ENCODE assay signal across 10 mouse cellular contexts in the genomic region with DNA sequence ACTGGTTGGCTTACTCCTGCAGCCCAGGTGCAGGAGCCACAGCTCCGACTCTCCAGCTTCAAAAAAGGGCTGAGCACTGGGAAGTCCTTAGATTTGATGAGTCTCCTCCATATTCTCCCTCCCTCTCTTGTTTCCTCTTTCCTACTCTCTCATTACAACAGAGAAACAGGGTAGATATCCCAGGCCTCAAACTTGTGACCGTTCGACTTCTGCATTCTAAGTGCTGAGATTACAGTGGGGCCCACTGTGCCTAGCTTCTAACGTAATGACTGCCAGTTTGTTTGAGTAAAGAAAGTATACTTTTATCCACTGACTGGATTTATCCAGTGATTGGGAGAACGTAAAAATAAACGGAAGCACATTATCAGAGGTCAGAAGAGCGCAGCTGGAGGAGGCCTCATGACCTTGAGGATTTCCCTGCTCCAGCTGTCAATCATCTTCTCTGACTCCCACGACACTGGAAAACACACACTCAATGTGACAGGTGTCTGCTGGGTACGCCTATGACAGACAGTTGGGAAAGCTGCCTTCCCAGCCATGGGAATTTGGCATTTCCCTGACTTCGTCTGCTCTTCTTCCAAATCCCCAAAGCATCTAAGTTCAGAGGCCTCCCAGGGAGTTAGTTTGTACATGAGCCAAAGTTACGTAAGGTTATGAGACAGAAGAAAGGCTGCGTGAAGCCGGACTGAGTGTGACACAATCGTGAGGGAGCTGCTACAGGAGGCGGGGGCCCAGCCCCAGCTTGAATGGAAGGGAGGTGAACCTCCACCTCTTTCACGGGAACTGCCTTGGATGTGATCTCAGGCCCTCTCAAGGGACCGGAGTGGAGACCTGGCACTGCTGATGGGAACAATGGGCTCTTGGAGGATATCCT. TPM values are rescaled to one million over a fixed set of nuclear protein-coding genes. Genes with fewer than 3 reads are reported as not detected.
A peak's percentile ranks its signal among the peaks of the same experiment; 100 is the strongest.
DNase-seq lines count a peak whose midpoint lies in the region; ATAC-seq and TF ChIP-seq lines count a peak whose summit lies in the region.
"Had no signal": no experiment of that assay in that cellular context is flagged by ENCODE, and none has a peak within 500 bp of the region (broad histone marks: within the 10 kb centered on the region; RNA-seq: fewer than 3 reads in every experiment).

No protein-coding gene starts in this region.

- no peak for TF ChIP-seq CTCF in hindbrain, postnatal 0 days (IDR thresholded peaks at IDR 0.05; ENCODE audit: low read depth)
- no peak for TF ChIP-seq CTCF in intestine, postnatal 0 days (IDR thresholded peaks at IDR 0.05; ENCODE audit: low read depth)

- H3K9me3 ChIP-seq in hindbrain, postnatal 0 days (ENCODE audit: low read length): no peaks in the 10 kb centered on the region
- no peaks in the 10 kb centered on the region for H3K9me3 ChIP-seq in hindbrain, embryonic 11.5 days (ENCODE audit: control insufficient read depth, low read length)
- H3K9me3 ChIP-seq in intestine, postnatal 0 days (ENCODE audit: control insufficient read depth): peaks cover under 1% of the 10 kb centered on the region; the same call in 1 of the 2 replicates
- no peaks in the 10 kb centered on the region for H3K9me3 ChIP-seq in midbrain, embryonic 16.5 days (replicated peaks; ENCODE audit: control insufficient read depth, low read length, poor library complexity, severe bottlenecking)

- no peaks in the 10 kb centered on the region for H3K27me3 ChIP-seq in hindbrain, postnatal 0 days (ENCODE audit: insufficient read depth, low read length)
- H3K27me3 ChIP-seq in hindbrain, embryonic 11.5 days (ENCODE audit: control insufficient read depth, insufficient read depth, low read length): no peaks in the 10 kb centered on the region
- no peaks in the 10 kb centered on the region for H3K27me3 ChIP-seq in intestine, postnatal 0 days (replicated peaks; ENCODE audit: control insufficient read depth, insufficient read depth, low read length)
- H3K27me3 ChIP-seq in midbrain, embryonic 16.5 days (ENCODE audit: control insufficient read depth, insufficient read depth, low read depth, low read length): no peaks in the 10 kb centered on the region
- H3K27me3 ChIP-seq: hindbrain, embryonic 15.5 days had no signal

- WGBS in hindbrain, postnatal 0 days: 55% methylated on average over 17 of the region's 17 CpGs
- WGBS in hindbrain, embryonic 11.5 days: 75% methylated on average over 17 of the region's 17 CpGs
- WGBS in intestine, postnatal 0 days: 30% methylated on average over 17 of the region's 17 CpGs
- 62% methylated on average over 17 of the region's 17 CpGs for whole genome bisulfite sequencing in midbrain, embryonic 16.5 days

- no peak overlapping the region for H3K9ac ChIP-seq in hindbrain, postnatal 0 days (replicated peaks; ENCODE audit: low read length)
- H3K9ac ChIP-seq in hindbrain, embryonic 11.5 days (ENCODE audit: low read depth, low read length): no peak overlapping the region
- no peak overlapping the region for H3K9ac ChIP-seq in intestine, postnatal 0 days (ENCODE audit: low read depth, low read length)
- no peak overlapping the region for H3K9ac ChIP-seq in midbrain, embryonic 16.5 days (ENCODE audit: low read depth, low read length)
- H3K9ac ChIP-seq: hindbrain, embryonic 15.5 days had no signal

- H3K36me3 ChIP-seq in hindbrain, postnatal 0 days (ENCODE audit: insufficient read depth, low read length): no peaks in the 10 kb centered on the region
- H3K36me3 ChIP-seq in hindbrain, embryonic 11.5 days (ENCODE audit: control insufficient read depth, insufficient read depth, low read length): no peaks in the 10 kb centered on the region
- no peaks in the 10 kb centered on the region for H3K36me3 ChIP-seq in intestine, postnatal 0 days (ENCODE audit: control insufficient read depth, insufficient read depth)
- no peaks in the 10 kb centered on the region for H3K36me3 ChIP-seq in midbrain, embryonic 16.5 days (ENCODE audit: control insufficient read depth, insufficient read depth, low read length)
- H3K36me3 ChIP-seq: hindbrain, embryonic 15.5 days had no signal

- no peak overlapping the region for H3K4me3 ChIP-seq in hindbrain, postnatal 0 days (ENCODE audit: low read length)
- H3K4me3 ChIP-seq in hindbrain, embryonic 11.5 days (ENCODE audit: low read depth, low read length): no peak overlapping the region
- H3K4me3 ChIP-seq in intestine, postnatal 0 days (ENCODE audit: low read depth, low read length): no peak overlapping the region
- no peak overlapping the region for H3K4me3 ChIP-seq in midbrain, embryonic 16.5 days (ENCODE audit: low read depth, low read length)
- H3K4me3 ChIP-seq: hindbrain, embryonic 15.5 days; myocyte had no signal

- DNase-seq in hindbrain, postnatal 0 days (ENCODE audit: low spot score): peak; percentile 20
- DNase-seq in hindbrain, embryonic 11.5 days (ENCODE audit: low spot score): no peak
- peak; percentile 13 for DNase-seq in adrenal gland, postnatal 25 days
- no peak for DNase-seq in right cerebral cortex, postnatal 25 days
- DNase-seq in right cerebral cortex, postnatal 10 days (ENCODE audit: low spot score in 2 of 2): no peak

- ATAC-seq in hindbrain, postnatal 0 days: no peak
- no peak for ATAC-seq in hindbrain, embryonic 11.5 days (ENCODE audit: low FRiP score)
- ATAC-seq in intestine, postnatal 0 days: peak; percentile 47; the same call in 1 of the 2 replicates
- 0 out of 2 replicates have a peak, but pooled peaks have one; percentile 26 for ATAC-seq in neutrophil, adult 5-6 weeks (ENCODE audit: extremely low read depth, insufficient number of reproducible peaks, low FRiP score, poor library complexity, severe bottlenecking)
- no peak for ATAC-seq in midbrain, embryonic 16.5 days

- H3K27ac ChIP-seq in hindbrain, postnatal 0 days: no peak overlapping the region
- H3K27ac ChIP-seq in hindbrain, embryonic 11.5 days (ENCODE audit: low read depth, low read length): no peak overlapping the region
- no peak overlapping the region for H3K27ac ChIP-seq in intestine, postnatal 0 days (ENCODE audit: low read depth, low read length)
- H3K27ac ChIP-seq in midbrain, embryonic 16.5 days (ENCODE audit: low read length): no peak overlapping the region
- H3K27ac ChIP-seq: hindbrain, embryonic 15.5 days had no signal

- H3K4me2 ChIP-seq in hindbrain, postnatal 0 days (ENCODE audit: low read depth, low read length): no peak overlapping the region
- H3K4me2 ChIP-seq in hindbrain, embryonic 11.5 days (replicated peaks; ENCODE audit: low read depth, low read length): no peak overlapping the region
- H3K4me2 ChIP-seq in intestine, postnatal 0 days (replicated peaks; ENCODE audit: low read depth): 0 out of 2 replicates have a peak overlapping the region, but pooled peaks have one; percentile 9
- no peak overlapping the region for H3K4me2 ChIP-seq in midbrain, embryonic 16.5 days (ENCODE audit: low read length)
- H3K4me2 ChIP-seq: hindbrain, embryonic 15.5 days had no signal

- H3K4me1 ChIP-seq in hindbrain, postnatal 0 days (ENCODE audit: insufficient read depth, low read length): no peaks in the 10 kb centered on the region
- no peaks in the 10 kb centered on the region; the same call in 1 of the 2 replicates for H3K4me1 ChIP-seq in hindbrain, embryonic 11.5 days (replicated peaks; ENCODE audit: control insufficient read depth, insufficient read depth, low read length)
- H3K4me1 ChIP-seq in intestine, postnatal 0 days (replicated peaks; ENCODE audit: control insufficient read depth, insufficient read depth, low read length): 0 out of 2 replicates have a peak, but pooled peaks cover 3% of the 10 kb centered on the region
- H3K4me1 ChIP-seq in midbrain, embryonic 16.5 days (ENCODE audit: control insufficient read depth, insufficient read depth, low read length): no peaks in the 10 kb centered on the region
- H3K4me1 ChIP-seq: hindbrain, embryonic 15.5 days had no signal

RNA-seq across cellular contexts. Expression of a gene that starts 31.2 kb away (rescaled TPM):
- 6.5 and 7.0 TPM in 2 replicates for total RNA-seq in hindbrain, postnatal 0 days (2014; rRNA removed)
- polyA plus RNA-seq in hindbrain, postnatal 0 days (2015; fragmentation: Nextera tagmentation; extraction: Ambion mirVana): 2.7 and 3.8 TPM in 2 replicates
- 0.71 and 0.96 TPM in 2 replicates for polyA plus RNA-seq in hindbrain, embryonic 11.5 days (2014; fragmentation: Nextera tagmentation; extraction: Ambion mirVana)
- 9.1 and 12.5 TPM in 2 replicates for total RNA-seq in adrenal gland, postnatal 25 days (2021)
- polyA plus RNA-seq in intestine, postnatal 0 days (2015; fragmentation: Nextera tagmentation; extraction: Ambion mirVana): 0.76 and 0.94 TPM in 2 replicates
- not detected in 2 replicates for total RNA-seq in neutrophil, adult 5-6 weeks (2017)
- 2.7 and 4.2 TPM in 2 replicates for polyA plus RNA-seq in midbrain, embryonic 16.5 days (2015; fragmentation: Nextera tagmentation; extraction: Ambion mirVana)
- polyA plus RNA-seq: myocyte had no signal

Comparison
In these comparisons a context has a peak if more than half of its experiments do, and no peak if none do; other contexts are left out.
1. DNase-seq: peak in hindbrain, postnatal 0 days (single experiment) and adrenal gland, postnatal 25 days (single experiment); none in hindbrain, embryonic 11.5 days (single experiment), right cerebral cortex, postnatal 25 days (single experiment) and right cerebral cortex, postnatal 10 days (0 of 2).
2. ATAC-seq: peak in intestine, postnatal 0 days (single experiment) and neutrophil, adult 5-6 weeks (single experiment); none in hindbrain, postnatal 0 days (single experiment), hindbrain, embryonic 11.5 days (single experiment) and midbrain, embryonic 16.5 days (single experiment).